Mouse (Mus musculus): ENCODE measurements around the gene Cacng4.

- no peak for TF ChIP-seq CTCF (IDR thresholded peaks at IDR 0.05; ENCODE audit: borderline replicate concordance, extremely low read depth, insufficient read depth, insufficient read length)
- TF ChIP-seq POLR2A (IDR thresholded peaks at IDR 0.05; ENCODE audit: borderline replicate concordance, extremely low read depth, insufficient read depth, insufficient read length, poor library complexity, severe bottlenecking): no peak
Observed at GRCm38 (mm10) chr11:107737886-107738285, 56.5 kb downstream of the Cacng4 start.
